Comparison of ENCODE assay signal across 9 mouse cellular contexts in the genomic region with DNA sequence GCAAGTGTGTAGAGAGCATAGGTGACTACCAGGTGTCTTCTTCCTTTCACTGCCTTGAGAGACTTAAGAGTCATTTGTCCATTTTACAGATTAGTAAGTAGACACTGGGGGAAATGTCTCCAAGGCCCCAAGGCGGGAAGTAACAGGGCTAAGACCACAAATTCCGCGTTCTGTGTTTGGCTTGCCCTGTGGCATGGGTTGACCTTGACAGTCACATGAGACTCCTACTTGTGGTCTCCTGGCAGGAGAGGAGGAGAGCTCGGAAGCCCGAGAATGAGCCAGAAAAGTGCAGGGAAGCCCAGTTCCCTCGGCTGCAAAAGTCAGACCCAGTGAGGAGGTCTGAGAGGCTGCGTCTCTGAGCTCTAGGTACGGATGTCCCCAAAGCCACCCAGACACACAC. TPM values are rescaled to one million over a fixed set of nuclear protein-coding genes. Genes with fewer than 3 reads are reported as not detected.
DNase-seq lines count a peak whose midpoint lies in the region; ATAC-seq lines count a peak whose summit lies in the region.
"Had no signal": no experiment of that assay in that cellular context is flagged by ENCODE, and none has a peak within 500 bp of the region (broad histone marks: within the 10 kb centered on the region; RNA-seq: fewer than 3 reads in every experiment).

No protein-coding gene starts in this region.

- ATAC-seq in heart, embryonic 15.5 days (replicated peaks; ENCODE audit: insufficient number of reproducible peaks, insufficient read depth, low FRiP score, low read depth): no peak
- no peak for ATAC-seq in neural tube, embryonic 13.5 days (ENCODE audit: low read depth)

- peaks cover 18% of the 10 kb centered on the region for H3K4me1 ChIP-seq in heart, embryonic 15.5 days (replicated peaks)
- peaks cover 37% of the 10 kb centered on the region for H3K4me1 ChIP-seq in neural tube, embryonic 13.5 days (replicated peaks)

- H3K9me3 ChIP-seq in heart, embryonic 15.5 days (replicated peaks): no peaks in the 10 kb centered on the region
- no peaks in the 10 kb centered on the region for H3K9me3 ChIP-seq in neural tube, embryonic 13.5 days

- H3K4me3 ChIP-seq in heart, embryonic 15.5 days: peak overlapping the region; percentile 89
- H3K4me3 ChIP-seq in neural tube, embryonic 13.5 days: peak overlapping the region; percentile 99

- peaks cover 45% of the 10 kb centered on the region for H3K36me3 ChIP-seq in heart, embryonic 15.5 days
- peaks cover 41% of the 10 kb centered on the region for H3K36me3 ChIP-seq in neural tube, embryonic 13.5 days

- H3K27me3 ChIP-seq in heart, embryonic 15.5 days: no peaks in the 10 kb centered on the region
- no peaks in the 10 kb centered on the region for H3K27me3 ChIP-seq in neural tube, embryonic 13.5 days

- DNase-seq in kidney, adult 11 months: peak; percentile 56
- DNase-seq in kidney, postnatal 10 days: no peak
- peak; percentile 32 for DNase-seq in kidney, postnatal 14 days
- no peak for DNase-seq in gastrocnemius, postnatal 25 days
- DNase-seq in frontal cortex, postnatal 14 days (ENCODE audit: low spot score in 2 of 2): no peak
- no peak for DNase-seq in thymus, postnatal 4 days
- DNase-seq: right cerebral cortex, adult 18-20 months had no signal

- WGBS in heart, embryonic 15.5 days: 69% methylated on average over 8 of the region's 8 CpGs
- WGBS in neural tube, embryonic 13.5 days: 90% methylated on average over 8 of the region's 8 CpGs

- H3K27ac ChIP-seq in heart, embryonic 15.5 days: peak overlapping the region; percentile 90; the same call in 1 of the 2 replicates
- H3K27ac ChIP-seq in neural tube, embryonic 13.5 days (replicated peaks): no peak overlapping the region

- H3K9ac ChIP-seq in heart, embryonic 15.5 days: peak overlapping the region; percentile 92; the same call in 1 of the 2 replicates
- peak overlapping the region; percentile 97 for H3K9ac ChIP-seq in neural tube, embryonic 13.5 days

- H3K4me2 ChIP-seq in heart, embryonic 15.5 days: peak overlapping the region; percentile 72
- H3K4me2 ChIP-seq in neural tube, embryonic 13.5 days: peak overlapping the region; percentile 92

RNA-seq across cellular contexts. Expression of gene Zfp629, which starts 2.1 kb away (rescaled TPM):
- polyA plus RNA-seq in heart, embryonic 15.5 days (2015; fragmentation: Nextera tagmentation; extraction: Ambion mirVana): 7.8 and 10.5 TPM in 2 replicates
- polyA plus RNA-seq in neural tube, embryonic 13.5 days (2015; fragmentation: Nextera tagmentation; extraction: Ambion mirVana): 22.8 and 23.1 TPM in 2 replicates
- 1 to 10 TPM; 8.4 to 9.4 TPM for total RNA-seq in gastrocnemius, postnatal 25 days (2021)

RNA-seq across cellular contexts. Expression of gene Rnf40, which starts 24.9 kb away (rescaled TPM):
- 27.9 and 32.3 TPM in 2 replicates for polyA plus RNA-seq in heart, embryonic 15.5 days (2015; fragmentation: Nextera tagmentation; extraction: Ambion mirVana)
- polyA plus RNA-seq in neural tube, embryonic 13.5 days (2015; fragmentation: Nextera tagmentation; extraction: Ambion mirVana): 43.5 and 48.3 TPM in 2 replicates
- total RNA-seq in gastrocnemius, postnatal 25 days (2021): 10 to 100 TPM; 29.4 to 30.0 TPM

RNA-seq across cellular contexts. Expression of gene Ccdc189, which starts 25.1 kb away (rescaled TPM):
- 10.6 and 12.6 TPM in 2 replicates for polyA plus RNA-seq in heart, embryonic 15.5 days (2015; fragmentation: Nextera tagmentation; extraction: Ambion mirVana)
- polyA plus RNA-seq in neural tube, embryonic 13.5 days (2015; fragmentation: Nextera tagmentation; extraction: Ambion mirVana): 9.2 and 11.2 TPM in 2 replicates
- total RNA-seq in gastrocnemius, postnatal 25 days (2021): 1 to 10 TPM; 2.1 to 4.5 TPM

RNA-seq across cellular contexts. Expression of gene Phkg2, which starts 40.4 kb away (rescaled TPM):
- polyA plus RNA-seq in heart, embryonic 15.5 days (2015; fragmentation: Nextera tagmentation; extraction: Ambion mirVana): 27.5 and 36.5 TPM in 2 replicates
- polyA plus RNA-seq in neural tube, embryonic 13.5 days (2015; fragmentation: Nextera tagmentation; extraction: Ambion mirVana): 59.1 and 62.8 TPM in 2 replicates
- total RNA-seq in gastrocnemius, postnatal 25 days (2021): 1 to 10 TPM; 8.2 to 9.4 TPM

RNA-seq across cellular contexts. Expression of gene Tmem265, which starts 52.3 kb away (rescaled TPM):
- 2.9 and 4.1 TPM in 2 replicates for polyA plus RNA-seq in heart, embryonic 15.5 days (2015; fragmentation: Nextera tagmentation; extraction: Ambion mirVana)
- polyA plus RNA-seq in neural tube, embryonic 13.5 days (2015; fragmentation: Nextera tagmentation; extraction: Ambion mirVana): 4.5 and 4.8 TPM in 2 replicates
- not detected for total RNA-seq in gastrocnemius, postnatal 25 days (2021)

Comparison
In these comparisons a context has a peak if more than half of its experiments do, and no peak if none do; other contexts are left out.
1. DNase-seq: peak in kidney, adult 11 months (single experiment) and kidney, postnatal 14 days (single experiment); none in kidney, postnatal 10 days (single experiment), gastrocnemius, postnatal 25 days (single experiment), frontal cortex, postnatal 14 days (0 of 2) and thymus, postnatal 4 days (single experiment).